Mouse (Mus musculus) midbrain, embryonic 14.5 days (tissue): ENCODE data around the gene Lamb1. TPM values are rescaled to one million over a fixed set of nuclear protein-coding genes. Genes with fewer than 3 reads are reported as not detected.

Experiments used
- ATAC-seq: fragments of 200-750 bp; cut with Nextera tagmentation; 2 replicates; pipeline ENCODE4 v1.8.0; 2017; ENCODE audit warnings: moderate number of reproducible peaks, moderate library complexity; ENCODE audit not compliant: low FRiP score, low TSS enrichment
- DNase-seq: peaks from one replicate; pipeline ENCODE4 v3.0.0-alpha.2; 2015
- H3K27ac ChIP-seq: fragments of 300-500 bp; sonication (generic); replicated peaks from 2 replicates; pipeline ENCODE4 v1.5.1; 2014; ENCODE audit warnings: mild to moderate bottlenecking, low read depth, low read length, moderate library complexity
- H3K27me3 ChIP-seq: fragments of 300-500 bp; sonication (generic); 2 replicates; pipeline ENCODE4 v1.6.1; 2014; ENCODE audit warnings: low read length, control low read depth, mixed read lengths; ENCODE audit not compliant: control insufficient read depth, insufficient read depth
- H3K36me3 ChIP-seq: fragments of 300-500 bp; sonication (generic); 2 replicates; pipeline ENCODE4 v1.6.1; 2014; ENCODE audit warnings: low read length, control low read depth; ENCODE audit not compliant: control insufficient read depth, insufficient read depth
- H3K4me1 ChIP-seq: fragments of 300-500 bp; sonication (generic); 2 replicates; pipeline ENCODE4 v1.6.1; 2014; ENCODE audit warnings: mild to moderate bottlenecking, antibody characterized with exemption, low read length, control low read depth; ENCODE audit not compliant: control insufficient read depth, insufficient read depth
- H3K4me2 ChIP-seq: fragments of 300-500 bp; sonication (generic); 2 replicates; pipeline ENCODE4 v1.6.1; 2014; ENCODE audit warnings: mild to moderate bottlenecking, low read length, moderate library complexity
- H3K4me3 ChIP-seq: fragments of 300-500 bp; sonication (generic); replicated peaks from 2 replicates; pipeline ENCODE4 v1.5.1; 2014; ENCODE audit warnings: low read depth, low read length
- H3K9ac ChIP-seq: fragments of 300-500 bp; sonication (generic); replicated peaks from 2 replicates; pipeline ENCODE4 v1.6.1; 2014; ENCODE audit warnings: mild to moderate bottlenecking, low read length, moderate library complexity
- H3K9me3 ChIP-seq: fragments of 300-500 bp; sonication (generic); 2 replicates; pipeline ENCODE4 v1.6.1; 2016; ENCODE audit warnings: low read length, control low read depth, mixed read lengths; ENCODE audit not compliant: control insufficient read depth
- WGBS: fragments of 180-500 bp; shearing (Covaris S2); extraction: QIAGEN DNeasy Blood & Tissue Kit; methylation state at CpG from one replicate; pipeline ENCODE4 v1.1.7; 2014; 5-methylcytosine and 5-hydroxymethylcytosine counted together
- polyA plus RNA-seq: library from polyadenylated mRNA; unstranded; fragments of >200 nt; fragmentation: Nextera tagmentation; extraction: Ambion mirVana; gene quantifications from 2 replicates; pipeline ENCODE4 v1.2.1, GENCODE M21; 2014

Gene Lamb1
- polyA plus RNA-seq, 1 experiment from 2014 or later: 16.7 TPM

- Histone ChIP-seq H3K27ac (no peak overlapping the region), H3K27me3 (no peaks in the 10 kb centered on the region), H3K9ac (no peak overlapping the region), H3K9me3 (no peaks in the 10 kb centered on the region), H3K36me3 (no peaks in the 10 kb centered on the region), H3K4me3 (no peak overlapping the region), H3K4me1 (no peaks in the 10 kb centered on the region), H3K4me2 (no peak overlapping the region)
- WGBS: 82% methylated on average over 4 of the region's 4 CpGs
- DNase-seq: no peak
- ATAC-seq: no peak
These were observed 31.1 kb downstream of the Lamb1 start for GRCm38 (mm10) chr12:31296097-31296496.

GRCm38 (mm10) chr12:31298122-31298521, 33.1 kb downstream of the Lamb1 start:
- 86% methylated on average over 4 of the region's 4 CpGs for WGBS

GRCm38 (mm10) chr12:31298530-31298929, 33.5 kb downstream of the Lamb1 start:
- Histone ChIP-seq H3K27ac (no peak overlapping the region), H3K4me3 (no peak overlapping the region), H3K27me3 (no peaks in the 10 kb centered on the region), H3K9me3 (no peaks in the 10 kb centered on the region), H3K36me3 (no peaks in the 10 kb centered on the region), H3K9ac (no peak overlapping the region), H3K4me2 (no peak overlapping the region), H3K4me1 (no peaks in the 10 kb centered on the region)
- 84% methylated on average over 8 of the region's 8 CpGs for WGBS
- no peak for DNase-seq
- no peak for ATAC-seq

More at GRCm38 (mm10) chr12:31298122-31298521, 33.1 kb downstream of the Lamb1 start:
- no peak overlapping the region for H3K9ac ChIP-seq
- DNase-seq (no peak), ATAC-seq (no peak)
- H3K9me3 ChIP-seq: no peaks in the 10 kb centered on the region
- no peak overlapping the region for H3K4me3 ChIP-seq
- H3K4me2 ChIP-seq: no peak overlapping the region
- no peaks in the 10 kb centered on the region for H3K4me1 ChIP-seq
- H3K36me3 ChIP-seq: no peaks in the 10 kb centered on the region
- no peaks in the 10 kb centered on the region for H3K27me3 ChIP-seq
- no peak overlapping the region for H3K27ac ChIP-seq

GRCm38 (mm10) chr12:31299126-31299525, 34.1 kb downstream of the Lamb1 start:
- H3K9me3 ChIP-seq: no peaks in the 10 kb centered on the region
- no peaks in the 10 kb centered on the region for H3K4me1 ChIP-seq
- 95% methylated on average over 3 of the region's 3 CpGs for WGBS
- no peaks in the 10 kb centered on the region for H3K36me3 ChIP-seq
- ATAC-seq (no peak), DNase-seq (no peak)
- no peaks in the 10 kb centered on the region for H3K27me3 ChIP-seq
- no peak overlapping the region for H3K4me2 ChIP-seq
- no peak overlapping the region for H3K9ac ChIP-seq
- H3K27ac ChIP-seq: no peak overlapping the region
- H3K4me3 ChIP-seq: no peak overlapping the region

GRCm38 (mm10) chr12:31299676-31300197, 34.7 kb downstream of the Lamb1 start:
- H3K4me1 ChIP-seq: no peaks in the 10 kb centered on the region
- H3K4me2 ChIP-seq: no peak overlapping the region
- H3K9me3 ChIP-seq: no peaks in the 10 kb centered on the region
- DNase-seq: no peak
- no peak overlapping the region for H3K27ac ChIP-seq
- no peaks in the 10 kb centered on the region for H3K27me3 ChIP-seq
- no peak overlapping the region for H3K4me3 ChIP-seq
- no peak overlapping the region for H3K9ac ChIP-seq
- WGBS: 94% methylated on average over 14 of the region's 14 CpGs
- no peaks in the 10 kb centered on the region for H3K36me3 ChIP-seq
- no peak for ATAC-seq

GRCm38 (mm10) chr12:31300276-31300675, 35.2 kb downstream of the Lamb1 start:
- Histone ChIP-seq H3K27ac (no peak overlapping the region), H3K4me2 (no peak overlapping the region), H3K4me1 (no peaks in the 10 kb centered on the region), H3K36me3 (no peaks in the 10 kb centered on the region), H3K9me3 (no peaks in the 10 kb centered on the region), H3K27me3 (no peaks in the 10 kb centered on the region), H3K4me3 (no peak overlapping the region), H3K9ac (no peak overlapping the region)
- DNase-seq (no peak), ATAC-seq (no peak)
- WGBS: 94% methylated on average over 9 of the region's 9 CpGs

- H3K4me1 ChIP-seq: no peaks in the 10 kb centered on the region
- H3K9me3 ChIP-seq: no peaks in the 10 kb centered on the region
- no peak overlapping the region for H3K27ac ChIP-seq
- H3K4me2 ChIP-seq: no peak overlapping the region
- H3K9ac ChIP-seq: no peak overlapping the region
- ATAC-seq (no peak), DNase-seq (no peak)
- no peak overlapping the region for H3K4me3 ChIP-seq
- WGBS: 84% methylated on average over 5 of the region's 5 CpGs
- no peaks in the 10 kb centered on the region for H3K36me3 ChIP-seq
- H3K27me3 ChIP-seq: no peaks in the 10 kb centered on the region
These were observed 37.2 kb downstream of the Lamb1 start for GRCm38 (mm10) chr12:31302266-31302665.

DNA sequence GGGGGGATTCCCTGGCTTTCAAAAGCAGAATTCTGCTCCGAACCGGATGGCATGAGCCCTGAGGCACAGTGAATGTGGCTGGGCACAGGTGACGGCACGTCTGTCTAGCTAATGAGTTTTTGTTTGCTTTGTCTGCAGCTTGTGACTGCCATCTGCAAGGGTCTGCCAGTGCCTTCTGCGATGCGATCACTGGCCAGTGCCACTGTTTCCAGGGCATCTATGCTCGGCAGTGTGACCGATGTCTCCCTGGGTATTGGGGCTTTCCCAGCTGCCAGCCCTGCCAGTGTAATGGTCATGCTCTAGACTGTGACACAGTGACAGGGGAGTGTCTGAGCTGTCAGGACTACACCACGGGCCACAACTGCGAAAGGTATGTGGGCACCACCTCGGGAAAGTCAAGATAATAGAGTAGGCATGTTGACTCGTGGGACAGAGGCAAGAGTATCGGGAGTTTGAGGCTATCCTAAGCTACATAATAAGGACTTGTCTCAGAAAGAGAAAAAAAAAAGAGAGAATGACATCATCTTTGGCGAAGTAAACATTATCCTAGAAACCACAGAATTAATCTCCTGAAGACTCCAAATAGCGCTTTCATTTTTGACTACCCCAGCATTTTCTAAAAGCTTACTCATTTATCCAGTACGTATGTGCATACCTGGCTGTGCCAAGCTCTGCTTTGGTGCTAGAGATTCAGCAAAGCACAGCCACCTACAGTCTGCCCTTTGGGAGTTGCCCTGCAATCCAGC, 37.9 kb downstream of the Lamb1 start:
- Histone ChIP-seq H3K9ac (no peak overlapping the region), H3K4me1 (no peaks in the 10 kb centered on the region), H3K27ac (no peak overlapping the region), H3K36me3 (no peaks in the 10 kb centered on the region), H3K27me3 (no peaks in the 10 kb centered on the region), H3K4me3 (no peak overlapping the region), H3K9me3 (no peaks in the 10 kb centered on the region), H3K4me2 (no peak overlapping the region)
- 83% methylated on average over 16 of the region's 16 CpGs for WGBS
- no peak for DNase-seq
- peak; percentile 31; the same call in 1 of the 2 replicates for ATAC-seq

- Histone ChIP-seq H3K9me3 (no peaks in the 10 kb centered on the region), H3K4me2 (no peak overlapping the region), H3K27ac (no peak overlapping the region), H3K36me3 (no peaks in the 10 kb centered on the region), H3K4me3 (no peak overlapping the region), H3K27me3 (no peaks in the 10 kb centered on the region), H3K9ac (no peak overlapping the region), H3K4me1 (no peaks in the 10 kb centered on the region)
- no peak for DNase-seq
- WGBS: 73% methylated on average over 5 of the region's 5 CpGs
- no peak for ATAC-seq
These were observed 41.1 kb downstream of the Lamb1 start for GRCm38 (mm10) chr12:31306075-31306675.
